Mouse (Mus musculus) megakaryocyte progenitor cell, adult 5-6 weeks (primary cell): ENCODE measurements at regions not wholly inside any gene's neighbourhood (a gene's known extent, or its start where the extent isn't known, plus 50 kb on each side); places are given as distances from the start of the nearest gene placed in this dataset.

Experiments used
- ATAC-seq: replicated peaks from 2 replicates; pipeline ENCODE4 v1.8.0; 2016; ENCODE audit warnings: mild to moderate bottlenecking, moderate TSS enrichment, inconsistent platforms; ENCODE audit not compliant: poor library complexity

GRCm38 (mm10) chr3:147041201-147041600, 189.0 kb downstream of the Ttll7 start:
- ATAC-seq = no peak

GRCm38 (mm10) chr3:147042911-147043310, 190.7 kb downstream of the Ttll7 start:
- no peak for ATAC-seq

DNA sequence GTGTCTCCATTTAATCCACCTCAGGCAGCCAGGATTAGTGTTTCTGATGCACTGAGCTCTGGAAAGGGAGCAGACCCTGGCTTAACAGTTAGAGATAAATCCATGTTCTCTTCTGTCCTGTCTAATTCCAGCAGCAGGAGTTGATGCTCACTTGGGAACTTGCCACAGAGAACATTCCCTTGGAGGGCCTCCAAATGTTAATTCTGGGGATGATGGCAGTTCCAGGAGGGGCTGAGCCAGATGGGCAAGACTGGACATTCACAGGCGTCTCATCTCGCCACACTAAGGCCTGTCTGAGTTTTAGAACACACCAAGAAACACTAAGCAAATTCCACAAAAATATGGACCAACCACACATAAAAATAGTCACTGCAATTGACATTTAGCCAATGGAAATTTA, 194.5 kb downstream of the Ttll7 start:
- ATAC-seq = no peak

- ATAC-seq = peak; percentile 68
These were observed 202.1 kb downstream of the Ttll7 start for GRCm38 (mm10) chr3:147054157-147054838.

DNA sequence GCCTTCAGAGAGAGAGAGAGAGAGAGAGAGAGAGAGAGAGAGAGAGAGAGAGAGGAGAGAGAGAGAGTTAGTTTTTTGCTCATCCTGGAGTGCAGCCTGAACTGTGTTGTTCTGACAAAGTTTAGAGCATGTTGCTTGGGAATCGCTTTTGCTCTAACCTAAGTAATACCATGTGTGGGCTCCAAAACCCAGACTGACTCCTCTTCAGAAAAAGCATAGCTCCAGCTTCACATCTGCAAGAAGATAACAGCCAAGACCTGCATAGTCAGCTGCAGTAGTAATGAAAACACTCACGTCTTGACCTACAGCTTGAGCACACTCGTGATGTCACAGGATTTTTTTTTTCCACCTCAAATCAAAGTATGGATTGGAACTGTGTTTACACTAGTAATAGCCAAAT, 205.7 kb downstream of the Ttll7 start:
- ATAC-seq = no peak

DNA sequence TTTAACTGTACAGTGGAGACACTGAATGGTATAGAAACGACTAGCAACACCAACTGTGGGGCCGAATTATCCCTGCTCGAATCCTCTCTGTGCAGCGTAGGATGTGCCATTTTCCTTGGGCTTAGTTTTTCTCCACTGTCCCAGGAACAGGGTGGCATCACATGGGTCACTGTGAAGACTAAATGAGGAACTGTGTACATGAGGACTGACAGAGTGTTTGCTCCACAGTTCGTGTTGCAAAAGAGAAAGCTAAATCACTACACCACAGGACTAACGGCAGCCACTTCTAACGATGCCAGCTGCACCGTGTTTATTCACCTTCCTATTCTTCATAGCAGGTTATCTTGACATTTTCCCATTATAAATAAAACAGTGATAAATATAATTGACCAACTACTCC, 208.5 kb downstream of the Ttll7 start:
- ATAC-seq = peak; percentile 95

DNA sequence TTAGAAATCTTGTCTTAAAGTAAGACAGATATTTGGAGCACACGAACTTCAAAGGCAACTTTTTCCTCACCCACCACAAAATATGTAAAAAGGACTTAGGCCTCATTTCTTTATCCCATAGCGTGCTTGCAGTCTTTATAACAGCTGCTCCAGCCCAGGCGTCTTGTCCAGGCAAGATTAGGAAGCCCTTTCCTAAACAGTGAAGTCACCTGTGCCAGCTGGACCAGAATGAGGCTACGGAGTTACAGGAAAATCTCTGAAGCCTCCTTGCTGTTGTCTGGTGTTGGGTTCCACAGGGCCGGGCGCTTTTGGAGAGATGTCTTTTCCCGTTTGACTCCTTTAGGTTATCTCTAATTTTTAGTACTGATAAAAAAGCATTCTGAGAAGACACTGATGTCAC, 210.3 kb downstream of the Ttll7 start:
- ATAC-seq = no peak

- ATAC-seq = no peak
These were observed 211.6 kb downstream of the Ttll7 start for GRCm38 (mm10) chr3:147063578-147064442.

- ATAC-seq = peak; percentile 33
These were observed 212.3 kb downstream of the Ttll7 start for GRCm38 (mm10) chr3:147064443-147064868.

DNA sequence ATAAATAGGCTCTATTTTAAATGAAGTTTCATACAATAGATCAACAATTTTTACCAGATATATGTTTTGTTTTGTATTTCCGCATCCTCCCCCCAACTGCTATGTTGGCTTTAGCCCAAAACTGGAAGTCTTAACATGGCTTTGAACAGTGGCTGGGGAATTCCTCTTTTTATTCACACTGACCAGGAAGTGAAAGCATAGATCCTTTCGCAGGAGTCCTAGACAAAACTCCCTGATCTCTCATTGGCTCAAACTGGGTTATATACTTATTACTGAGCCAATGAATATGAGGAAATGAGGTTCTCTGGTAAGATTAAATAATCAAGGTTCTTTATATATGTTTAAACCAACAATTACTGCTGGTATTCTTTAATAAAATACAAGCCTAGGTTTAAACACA, 218.8 kb downstream of the Ttll7 start:
- peak; percentile 87 for ATAC-seq

GRCm38 (mm10) chr3:147080197-147080596, 228.0 kb downstream of the Ttll7 start:
- no peak for ATAC-seq

GRCm38 (mm10) chr3:147080768-147081448, 228.7 kb downstream of the Ttll7 start:
- ATAC-seq = no peak

DNA sequence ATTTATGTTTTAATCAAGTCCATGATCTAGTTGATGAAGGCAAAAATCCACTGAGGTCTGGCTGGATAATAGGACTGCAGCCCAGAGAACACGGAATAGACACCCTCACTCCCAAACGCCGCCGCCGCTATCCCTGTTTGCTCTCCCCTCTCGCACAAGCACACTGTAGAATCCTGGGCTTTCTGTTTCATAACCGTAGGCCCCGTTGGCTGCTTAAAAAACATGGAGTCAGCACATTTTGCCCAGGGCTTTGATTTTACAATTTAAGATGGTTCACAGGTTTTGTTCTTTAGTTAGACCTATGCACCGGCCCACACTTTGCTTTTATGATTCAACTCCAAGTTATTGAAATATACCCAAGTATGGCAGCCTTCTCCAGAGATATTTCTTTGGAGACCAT, 229.6 kb downstream of the Ttll7 start:
- ATAC-seq = no peak

DNA sequence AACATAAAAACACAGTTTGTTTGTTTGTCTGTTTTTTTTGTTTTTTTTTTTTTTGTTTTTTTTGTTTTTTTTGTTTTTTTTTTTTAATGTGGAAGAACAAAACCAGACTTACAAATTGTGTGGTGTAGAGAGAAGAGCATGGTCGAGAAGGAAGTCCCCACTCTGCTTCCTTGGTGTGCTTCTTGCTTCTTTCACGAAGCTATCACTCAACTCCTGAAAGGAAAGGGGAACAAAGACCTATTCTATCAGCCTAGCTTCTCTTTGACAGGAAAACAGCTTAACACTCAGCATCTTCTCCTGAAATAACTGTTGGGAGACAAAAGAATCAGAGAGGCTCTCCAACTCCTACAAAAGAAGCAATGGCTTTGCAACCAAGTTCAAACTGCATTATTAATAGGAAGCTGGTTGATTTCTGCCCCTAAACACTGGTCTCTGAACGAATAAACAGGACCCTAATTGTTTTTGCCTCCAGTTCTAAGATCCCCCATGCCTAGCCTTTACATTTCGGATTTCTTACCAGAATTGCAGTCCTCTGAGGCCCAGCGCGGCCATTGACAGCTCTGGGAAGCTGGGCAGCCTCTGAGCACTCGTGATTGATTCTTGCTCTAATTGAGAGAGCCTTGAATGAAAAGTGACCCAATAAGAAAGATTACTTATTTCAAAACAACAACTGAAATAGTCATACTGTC, 230.2 kb downstream of the Ttll7 start:
- no peak for ATAC-seq

DNA sequence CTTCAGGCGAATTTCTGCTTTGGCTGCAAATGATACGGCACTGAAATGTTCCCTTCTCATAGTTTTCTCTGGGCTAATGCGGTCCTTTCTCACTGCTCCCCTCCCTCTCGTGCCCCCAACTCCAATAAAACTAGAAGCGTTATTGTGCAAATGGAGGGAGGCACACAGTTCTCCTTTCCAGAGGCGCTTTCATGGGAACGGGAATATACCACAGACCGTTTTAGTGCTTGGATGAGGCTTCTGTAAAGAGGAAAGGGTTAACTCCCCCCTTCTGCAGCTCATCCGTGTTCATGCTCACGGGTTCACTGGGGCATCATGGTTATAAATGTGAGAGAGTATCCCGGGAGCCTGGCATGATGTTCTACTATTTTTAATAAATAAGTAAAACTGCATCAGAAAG, 231.2 kb downstream of the Ttll7 start:
- no peak for ATAC-seq

DNA sequence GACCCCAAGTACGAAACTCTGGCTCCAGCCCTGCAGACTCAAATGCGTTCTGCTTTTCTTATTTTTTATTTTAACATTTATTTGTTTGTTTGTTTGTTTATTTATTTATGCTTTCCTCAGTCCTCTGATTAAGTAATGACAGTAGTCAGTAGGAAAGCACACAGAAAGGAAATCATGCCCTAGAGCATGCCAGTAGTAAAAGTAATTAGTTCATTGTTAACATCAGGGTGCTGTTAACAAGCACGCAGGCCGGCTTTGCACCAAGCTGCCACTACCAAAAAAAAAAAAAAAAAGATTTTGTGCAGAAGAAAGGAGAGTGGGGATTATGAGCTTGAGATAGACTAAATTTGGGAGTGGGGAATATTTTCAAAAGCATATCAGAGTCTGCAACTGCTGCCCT, 231.7 kb downstream of the Ttll7 start:
- no peak for ATAC-seq

DNA sequence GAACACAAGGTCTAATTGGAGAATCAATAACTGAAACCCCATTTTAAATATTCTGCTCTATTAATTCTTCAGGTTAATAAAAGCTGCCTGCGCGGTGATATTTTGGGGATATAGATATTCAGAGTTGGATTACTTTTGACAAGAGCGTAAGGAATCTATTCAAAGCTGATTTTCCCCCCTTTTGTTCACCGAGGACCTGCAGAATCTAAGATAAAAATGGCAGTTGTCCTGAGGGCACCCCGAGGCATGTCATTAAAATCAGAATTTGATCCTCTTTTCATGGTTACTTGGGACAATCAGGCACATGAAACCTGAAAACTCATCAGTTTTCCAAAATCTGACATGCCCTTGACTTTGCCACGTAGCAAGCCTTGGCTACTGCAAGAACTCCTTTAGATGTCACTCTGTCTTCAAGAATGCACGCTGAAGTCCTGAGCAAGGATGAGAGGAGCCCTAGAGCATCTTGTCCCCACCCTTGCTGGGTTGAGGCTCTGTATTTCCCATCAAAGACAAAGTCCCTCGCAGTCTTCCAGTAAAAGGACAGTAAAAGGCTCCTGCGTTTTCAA, 232.5 kb downstream of the Ttll7 start:
- ATAC-seq = no peak

- ATAC-seq = no peak
These were observed 236.0 kb downstream of the Ttll7 start for GRCm38 (mm10) chr3:147088171-147088570.

GRCm38 (mm10) chr3:147089716-147090115, 237.5 kb downstream of the Ttll7 start:
- no peak for ATAC-seq

DNA sequence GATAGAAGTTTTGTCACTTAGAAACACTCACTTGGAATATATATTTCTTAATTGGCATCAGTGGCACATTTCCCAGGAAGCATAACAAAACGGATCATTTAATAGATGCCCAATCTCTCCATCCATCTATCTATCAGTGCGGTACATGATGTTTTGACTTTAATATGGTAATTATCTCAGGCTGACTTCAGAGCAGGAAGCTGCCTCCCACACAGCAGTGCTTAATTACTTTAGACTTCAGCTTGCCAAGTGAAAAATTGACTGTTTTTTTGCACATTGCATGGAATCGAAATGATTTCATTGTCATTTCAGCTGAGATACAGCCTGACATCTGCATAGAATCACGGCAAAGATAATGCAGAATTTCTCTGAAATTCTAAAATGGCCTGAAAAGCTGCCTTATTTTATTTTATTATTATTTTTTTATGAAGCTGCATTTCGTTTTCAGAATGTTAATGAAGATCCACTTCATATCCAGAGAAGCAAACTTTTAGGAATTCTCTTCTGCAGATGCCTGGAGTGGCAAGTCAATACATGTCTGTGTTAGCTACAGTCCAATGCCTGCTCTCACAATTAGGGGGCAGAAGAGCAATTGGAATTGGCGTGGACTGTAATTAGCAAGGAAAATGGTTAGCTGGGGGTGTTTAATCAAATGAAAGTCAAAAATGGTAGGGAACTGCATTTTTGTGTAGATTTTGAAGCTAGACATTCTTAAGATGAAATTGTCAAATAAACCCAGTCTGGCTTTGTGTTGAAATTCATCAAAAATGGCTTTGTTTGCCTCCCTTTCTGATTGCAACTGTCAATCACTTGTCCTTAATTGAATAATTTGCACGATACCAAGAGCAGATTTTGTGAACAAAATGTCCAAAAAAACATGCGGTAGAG, 240.3 kb downstream of the Ttll7 start:
- ATAC-seq = no peak
